Mouse (Mus musculus) ES-E14 (cell line): Measurements from ENCODE around the gene Crocc. TPM values are rescaled to one million over a fixed set of nuclear protein-coding genes. Genes with fewer than 3 reads are reported as not detected.

Experiments
- DNase-seq: peaks from one replicate; pipeline ENCODE4 v3.0.0-alpha.2; 2013; ENCODE audit warnings: low read depth, low spot score
- H3K27ac ChIP-seq: 2 replicates; pipeline ENCODE4 v1.5.1; 2012; ENCODE audit warnings: low read depth, mild to moderate bottlenecking, low read length, moderate library complexity, mixed read lengths; ENCODE audit not compliant: poor library complexity, insufficient read depth, severe bottlenecking
- H3K36me3 ChIP-seq: 2 replicates; pipeline ENCODE4 v1.6.1; 2012; ENCODE audit warnings: mild to moderate bottlenecking, low read length, moderate library complexity, mixed read lengths; ENCODE audit not compliant: control insufficient read depth, poor library complexity, insufficient read depth, severe bottlenecking
- H3K4me1 ChIP-seq, 2 experiments: fragments of 150-350 bp in 1 of 2; sonication (generic) in 1 of 2; 2 replicates each; pipeline ENCODE4 v1.6.1; 2012; ENCODE audit warnings: low read length in 2 of 2, mild to moderate bottlenecking in 1 of 2, mixed read lengths in 1 of 2; ENCODE audit not compliant: control insufficient read depth in 2 of 2, insufficient read depth in 2 of 2, poor library complexity in 1 of 2
- H3K4me3 ChIP-seq, 2 experiments: fragments of 150-350 bp in 1 of 2; sonication (generic) in 1 of 2; 2 replicates each; pipeline ENCODE4 v1.5.1; 2012; ENCODE audit warnings: low read length in 2 of 2, low read depth in 1 of 2, mild to moderate bottlenecking in 1 of 2, mixed read lengths in 1 of 2; ENCODE audit not compliant: insufficient read depth in 1 of 2, poor library complexity in 1 of 2, severe bottlenecking in 1 of 2
- H3K9ac ChIP-seq: 2 replicates; pipeline ENCODE4 v1.6.1; 2012; ENCODE audit warnings: low read depth, mild to moderate bottlenecking, low read length, mixed read lengths; ENCODE audit not compliant: poor library complexity, insufficient read depth, severe bottlenecking
- H3K9me3 ChIP-seq: fragments of 150-350 bp; sonication (generic); 2 replicates; pipeline ENCODE4 v1.6.1; 2012; ENCODE audit warnings: low read depth, mild to moderate bottlenecking, low read length; ENCODE audit not compliant: control insufficient read depth, insufficient read depth
- CHD2 ChIP-seq: IDR thresholded peaks from 2 replicates; pipeline ENCODE4 v1.6.1; 2014; ENCODE audit warnings: mild to moderate bottlenecking, low read depth, low read length, inconsistent platforms
- HCFC1 ChIP-seq: IDR thresholded peaks from 2 replicates; pipeline ENCODE4 v1.6.1; 2012; ENCODE audit warnings: low read length, inconsistent platforms, borderline replicate concordance; ENCODE audit not compliant: insufficient read depth
- MAFK ChIP-seq: IDR thresholded peaks from 2 replicates; pipeline ENCODE4 v1.6.1; 2014; ENCODE audit warnings: mild to moderate bottlenecking, low read depth, low read length, inconsistent platforms; ENCODE audit not compliant: insufficient read depth
- ZC3H11A ChIP-seq: IDR thresholded peaks from 2 replicates; pipeline ENCODE4 v1.6.1; 2012; ENCODE audit warnings: low read depth, mild to moderate bottlenecking, inconsistent platforms, low read length, borderline replicate concordance
- ZNF384 ChIP-seq: IDR thresholded peaks from 2 replicates; pipeline ENCODE4 v1.6.1; 2012; ENCODE audit warnings: low read depth, low read length, inconsistent platforms
- in situ Hi-C, 2 experiments: fragments of 600-800 bp; cut with MboI; formaldehyde crosslinking; loops; one replicate each; pipeline ENCODE4 v1.15.1; 2025; ENCODE audit warnings: low sequenced_read_pairs in 2 of 2, inconsistent platforms in 1 of 2; ENCODE audit not compliant: unreplicated experiment in 2 of 2
- total RNA-seq: library from RNA; depleted of rRNA; stranded (reverse); fragments of 300-350 nt; gene quantifications from 2 replicates; pipeline ENCODE4 v1.2.3, GENCODE M21; 2012

Crocc gene
- total RNA-seq, 1 experiment: 15.2 TPM

- DNase-seq: no peak
- H3K9me3 ChIP-seq: no peaks in the 10 kb centered on the region
- H3K36me3 ChIP-seq: peaks cover 5% of the 10 kb centered on the region; the same call in 1 of the 2 replicates
- no peak for TF ChIP-seq HCFC1
- no peak for TF ChIP-seq MAFK
- TF ChIP-seq ZNF384: no peak
- TF ChIP-seq ZC3H11A: no peak
- TF ChIP-seq CHD2: no peak
- H3K27ac ChIP-seq: no peak overlapping the region
- peaks cover 2 to 8% of the 10 kb centered on the region in 2 experiments; a peak in 2 of 4 replicates for H3K4me1 ChIP-seq
- no peak overlapping the region for H3K4me3 ChIP-seq
- in situ Hi-C loops: no loop called here
- H3K9ac ChIP-seq: no peak overlapping the region
These were observed 71.6 kb downstream of the Crocc start for GRCm38 (mm10) chr4:140988706-140989290.

GRCm38 (mm10) chr4:140987476-140987875, 72.9 kb downstream of the Crocc start:
- no peaks in the 10 kb centered on the region for H3K9me3 ChIP-seq
- no peak overlapping the region for H3K27ac ChIP-seq
- peak overlapping the region; percentile 87 for H3K9ac ChIP-seq
- no peak for TF ChIP-seq ZNF384
- TF ChIP-seq MAFK: no peak
- no peak for TF ChIP-seq HCFC1
- TF ChIP-seq CHD2: no peak
- no peak for TF ChIP-seq ZC3H11A
- peak overlapping the region; percentile 93 to 94 for H3K4me3 ChIP-seq
- peaks cover 2 to 13% of the 10 kb centered on the region in 2 experiments; a peak in 3 of 4 replicates for H3K4me1 ChIP-seq
- in situ Hi-C loops: no loop called here
- no peaks in the 10 kb centered on the region for H3K36me3 ChIP-seq
- no peak for DNase-seq

- DNase-seq: peak; percentile 59
- Histone ChIP-seq H3K36me3 (no peaks in the 10 kb centered on the region), H3K9ac (peak within 1 kb of the TSS; percentile 87), H3K4me3 (peak within 1 kb of the TSS; percentile 93 to 94), H3K4me1 (peaks cover 2 to 13% of the 10 kb centered on the region in 2 experiments; a peak in 3 of 4 replicates), H3K9me3 (no peaks in the 10 kb centered on the region), H3K27ac (no peak within 1 kb of the TSS)
- in situ Hi-C loops: no loop called here
- TF ChIP-seq ZC3H11A: no peak
- TF ChIP-seq HCFC1: peak; percentile 94
These were observed 73.5 kb downstream of the Crocc start, which contains the start of gene Atp13a2 for GRCm38 (mm10) chr4:140986711-140987395. Atp13a2 (plus strand) TSS chr4:140986873.

DNA sequence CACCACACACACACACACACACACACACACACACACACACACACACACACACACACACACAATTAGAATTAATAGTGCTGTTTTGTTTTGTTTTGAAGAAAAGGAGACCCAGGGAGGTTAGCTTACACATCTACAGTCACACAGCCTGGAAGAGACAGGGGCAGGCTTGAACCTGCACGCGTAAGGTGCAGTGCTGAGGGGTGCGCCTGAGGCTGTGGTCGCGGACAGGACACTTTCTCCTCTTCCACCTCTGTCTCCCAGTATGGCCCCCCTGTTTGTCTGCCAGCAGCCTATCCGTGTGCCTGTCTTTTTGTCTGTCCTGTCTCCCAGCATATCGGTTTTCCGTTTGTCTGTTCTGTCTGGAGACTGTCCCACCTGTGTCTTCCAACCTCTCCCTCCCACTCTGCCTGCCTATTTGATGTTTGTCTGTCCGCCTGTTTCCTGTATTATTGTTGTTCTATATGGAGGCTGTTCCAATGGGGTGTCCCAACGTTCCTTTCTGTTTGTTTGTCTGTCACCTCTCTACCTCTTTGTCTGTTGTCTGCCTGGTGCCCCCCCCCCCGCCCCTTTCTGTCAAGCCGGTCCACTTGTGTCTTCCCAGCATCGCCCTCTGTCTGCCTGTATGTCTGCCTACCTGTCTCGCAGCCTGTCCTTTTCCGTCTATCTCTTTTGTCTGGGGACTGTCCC, 74.2 kb downstream of the Crocc start:
- H3K9ac ChIP-seq: no peak overlapping the region
- H3K4me1 ChIP-seq: peaks cover 2 to 13% of the 10 kb centered on the region in 2 experiments; a peak in 3 of 4 replicates
- peak overlapping the region; percentile 93 to 94 for H3K4me3 ChIP-seq
- H3K36me3 ChIP-seq: no peaks in the 10 kb centered on the region
- H3K9me3 ChIP-seq: no peaks in the 10 kb centered on the region
- no peak for DNase-seq
- no peak for TF ChIP-seq HCFC1
- TF ChIP-seq ZNF384: no peak
- no peak for TF ChIP-seq ZC3H11A
- no peak for TF ChIP-seq MAFK
- no peak for TF ChIP-seq CHD2
- in situ Hi-C loops: no loop called here
- no peak overlapping the region for H3K27ac ChIP-seq
